Mouse (Mus musculus) urinary bladder, postnatal 36 days (tissue): ENCODE data around the gene Olfr669.
"Not testable (repeated sequence)": the region's sequence is repeated elsewhere in the genome, so short reads cannot be mapped to it uniquely, and the experiment has no call there.

Experiments used
- DNase-seq, 2 experiments: peaks; one replicate each; pipeline ENCODE4 v3.0.0; 2022; ENCODE audit warnings: low spot score in 2 of 2, mixed read lengths in 1 of 2

Olfr669 gene

GRCm38 (mm10) chr7:104933940-104934339, at the start of gene Olfr669:
Gene Olfr669, plus strand, starts transcription at chr7:104934240.
- no peak for DNase-seq

- no peak for DNase-seq
Observed at GRCm38 (mm10) chr7:104895852-104896251, 38.2 kb upstream of the Olfr669 start, which contains the start of gene Olfr666. Gene Olfr666, minus strand, starts transcription at chr7:104895952.

- DNase-seq, result no peak
Observed at GRCm38 (mm10) chr7:104921382-104921781, 12.7 kb upstream of the Olfr669 start, which contains the start of gene Olfr667. Gene Olfr667, minus strand, starts transcription at chr7:104921482.

DNA sequence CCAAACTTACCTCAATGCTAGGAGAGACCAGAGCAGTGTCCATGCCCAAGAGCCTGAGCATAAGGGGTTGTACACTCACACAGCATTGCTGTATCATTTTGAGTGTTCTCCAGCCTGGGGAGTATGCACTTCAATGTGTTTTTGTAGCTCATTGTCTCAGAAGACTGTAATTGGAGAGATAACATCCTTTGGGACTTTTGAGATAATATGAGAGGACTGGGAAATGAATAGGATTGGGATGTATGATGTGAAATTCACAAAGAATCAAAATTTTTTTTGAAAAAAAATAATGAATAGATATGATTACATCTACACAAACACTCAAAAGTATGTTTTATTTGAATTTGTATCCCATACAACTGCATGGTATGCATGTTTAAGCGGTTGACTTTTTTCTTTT, 6.1 kb upstream of the Olfr669 start, which contains the start of gene Olfr668:
Gene Olfr668 (minus strand): TSS at position 101 of the 400 bp plus-strand sequence.
- no peak for DNase-seq

DNA sequence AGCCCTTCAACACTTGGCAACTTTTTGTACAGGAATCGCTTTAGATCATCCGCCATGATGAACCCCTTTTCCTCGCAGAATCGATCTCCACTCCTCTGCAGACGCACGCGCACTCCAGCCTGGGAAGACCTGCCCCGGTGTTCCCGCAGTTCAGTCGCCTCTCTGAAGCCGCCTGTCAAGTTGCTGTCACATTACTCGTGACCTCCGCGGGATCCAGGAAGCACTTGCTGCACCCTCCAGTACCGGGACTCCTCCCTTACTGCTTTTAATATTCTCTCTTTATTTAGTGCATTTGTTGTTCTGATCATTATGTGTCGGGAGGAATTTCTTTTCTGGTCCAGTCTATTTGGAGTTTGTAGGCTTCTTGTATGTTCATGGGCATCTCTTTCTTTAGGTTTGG, 16.2 kb downstream of the Olfr669 start:
- DNase-seq, result not testable (repeated sequence)

- no peak for DNase-seq
Observed at GRCm38 (mm10) chr7:104962520-104962919, 28.5 kb downstream of the Olfr669 start, which contains the start of gene Olfr670. Gene Olfr670, minus strand, starts transcription at chr7:104962620.

- not testable (repeated sequence) for DNase-seq
Observed at GRCm38 (mm10) chr7:104972507-104972906, 38.5 kb downstream of the Olfr669 start.

DNA sequence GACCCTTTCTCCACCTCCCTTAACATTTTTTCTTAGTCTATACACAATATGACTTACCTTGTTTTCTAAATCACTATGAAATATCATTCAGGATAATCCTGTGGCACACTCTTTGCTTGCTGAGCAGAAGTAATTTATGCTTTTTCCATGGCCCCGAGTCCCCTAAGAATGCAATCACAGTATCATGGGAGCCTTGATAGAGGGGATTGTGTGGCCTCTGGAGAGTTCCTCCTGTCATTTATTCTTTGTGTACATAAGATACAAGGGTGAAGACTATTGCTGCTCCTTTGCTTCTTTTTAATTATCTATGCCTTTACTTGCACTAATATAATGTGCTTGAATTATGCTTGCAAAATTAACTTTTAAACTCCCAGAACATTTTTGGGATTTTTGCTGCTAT, 45.0 kb downstream of the Olfr669 start, which contains the start of gene Olfr671:
Gene Olfr671 (minus strand): TSS at position 101 of the 400 bp plus-strand sequence.
- no peak for DNase-seq
